Mouse (Mus musculus) midbrain, postnatal 0 days (tissue): ENCODE measurements at regions not wholly inside any gene's neighbourhood (a gene's known extent, or its start where the extent isn't known, plus 50 kb on each side); places are given as distances from the start of the nearest gene placed in this dataset. TPM values are rescaled to one million over a fixed set of nuclear protein-coding genes. Genes with fewer than 3 reads are reported as not detected.

Source experiments
- ATAC-seq: fragments of 200-750 bp; cut with Nextera tagmentation; 2 replicates; pipeline ENCODE4 v1.8.0; 2017; ENCODE audit warnings: moderate number of reproducible peaks, mild to moderate bottlenecking, moderate TSS enrichment, moderate library complexity; ENCODE audit not compliant: low FRiP score
- DNase-seq: peaks from one replicate; pipeline ENCODE4 v3.0.0-alpha.2; 2015; ENCODE audit warnings: low spot score
- H3K27ac ChIP-seq: fragments of 300-500 bp; sonication (generic); 2 replicates; pipeline ENCODE4 v1.5.1; 2014; ENCODE audit warnings: low read depth, mild to moderate bottlenecking, low read length, mixed read lengths
- H3K27me3 ChIP-seq: fragments of 300-500 bp; sonication (generic); 2 replicates; pipeline ENCODE4 v1.6.1; 2014; ENCODE audit warnings: low read length, control low read depth, mixed read lengths; ENCODE audit not compliant: insufficient read depth
- H3K36me3 ChIP-seq: fragments of 300-500 bp; sonication (generic); 2 replicates; pipeline ENCODE4 v1.6.1; 2014; ENCODE audit warnings: low read length, control low read depth, mixed read lengths; ENCODE audit not compliant: insufficient read depth
- H3K4me1 ChIP-seq: fragments of 300-500 bp; sonication (generic); 2 replicates; pipeline ENCODE4 v1.6.1; 2014; ENCODE audit warnings: mild to moderate bottlenecking, control low read depth, antibody characterized with exemption, low read length, mixed read lengths; ENCODE audit not compliant: insufficient read depth
- H3K4me2 ChIP-seq: fragments of 300-500 bp; sonication (generic); 2 replicates; pipeline ENCODE4 v1.6.1; 2014; ENCODE audit warnings: low read depth, mild to moderate bottlenecking, low read length, mixed read lengths; ENCODE audit not compliant: poor library complexity, severe bottlenecking
- H3K4me3 ChIP-seq: fragments of 300-500 bp; sonication (generic); 2 replicates; pipeline ENCODE4 v1.5.1; 2014; ENCODE audit warnings: low read depth, mild to moderate bottlenecking, low read length, moderate library complexity
- H3K9ac ChIP-seq: fragments of 300-500 bp; sonication (generic); replicated peaks from 2 replicates; pipeline ENCODE4 v1.6.1; 2014; ENCODE audit warnings: mild to moderate bottlenecking, low read length, moderate library complexity, mixed read lengths; ENCODE audit not compliant: poor library complexity, severe bottlenecking
- H3K9me3 ChIP-seq: fragments of 300-500 bp; sonication (generic); 2 replicates; pipeline ENCODE4 v1.6.1; 2016; ENCODE audit warnings: low read length, control low read depth
- CTCF ChIP-seq: IDR thresholded peaks from 2 replicates; pipeline ENCODE4 v1.5.1; 2016; ENCODE audit warnings: antibody characterized with exemption, mild to moderate bottlenecking
- WGBS: fragments of 180-500 bp; shearing (Covaris S2); extraction: QIAGEN DNeasy Blood & Tissue Kit; methylation state at CpG from one replicate; pipeline ENCODE4 v1.1.7; 2014; 5-methylcytosine and 5-hydroxymethylcytosine counted together
- microRNA-seq: library from miRNA; unstranded; fragments of <30 nt; microRNA quantifications from one replicate; pipeline ENCODE4, GENCODE M21; 2016; ENCODE audit warnings: borderline number of aligned reads

GRCm38 (mm10) chr13:7063717-7064116, 415.1 kb upstream of the Pfkp start:
- no peaks in the 10 kb centered on the region for H3K4me1 ChIP-seq
- no peak for TF ChIP-seq CTCF
- H3K4me2 ChIP-seq = no peak overlapping the region
- no peaks in the 10 kb centered on the region for H3K36me3 ChIP-seq
- DNase-seq (no peak), ATAC-seq (no peak)
- no peak overlapping the region for H3K9ac ChIP-seq
- 77% methylated on average over 3 of the region's 3 CpGs for WGBS
- H3K27me3 ChIP-seq = no peaks in the 10 kb centered on the region
- H3K27ac ChIP-seq = no peak overlapping the region
- no peaks in the 10 kb centered on the region for H3K9me3 ChIP-seq
- no peak overlapping the region for H3K4me3 ChIP-seq

- ATAC-seq (no peak), DNase-seq (no peak)
- Histone ChIP-seq H3K4me2 (no peak overlapping the region), H3K27me3 (no peaks in the 10 kb centered on the region), H3K36me3 (no peaks in the 10 kb centered on the region), H3K4me3 (no peak overlapping the region), H3K4me1 (no peaks in the 10 kb centered on the region), H3K9ac (no peak overlapping the region), H3K27ac (no peak overlapping the region), H3K9me3 (no peaks in the 10 kb centered on the region)
- WGBS = 82% methylated on average over 8 of the region's 8 CpGs
- TF ChIP-seq CTCF = no peak
Measured at GRCm38 (mm10) chr13:7057545-7057944, 409.0 kb upstream of the Pfkp start.

Small RNA genes in the stretch of these regions (microRNA-seq; reads per million reads assigned to microRNA genes)
- not detected for gene Gm22689
